In the genomic region with DNA sequence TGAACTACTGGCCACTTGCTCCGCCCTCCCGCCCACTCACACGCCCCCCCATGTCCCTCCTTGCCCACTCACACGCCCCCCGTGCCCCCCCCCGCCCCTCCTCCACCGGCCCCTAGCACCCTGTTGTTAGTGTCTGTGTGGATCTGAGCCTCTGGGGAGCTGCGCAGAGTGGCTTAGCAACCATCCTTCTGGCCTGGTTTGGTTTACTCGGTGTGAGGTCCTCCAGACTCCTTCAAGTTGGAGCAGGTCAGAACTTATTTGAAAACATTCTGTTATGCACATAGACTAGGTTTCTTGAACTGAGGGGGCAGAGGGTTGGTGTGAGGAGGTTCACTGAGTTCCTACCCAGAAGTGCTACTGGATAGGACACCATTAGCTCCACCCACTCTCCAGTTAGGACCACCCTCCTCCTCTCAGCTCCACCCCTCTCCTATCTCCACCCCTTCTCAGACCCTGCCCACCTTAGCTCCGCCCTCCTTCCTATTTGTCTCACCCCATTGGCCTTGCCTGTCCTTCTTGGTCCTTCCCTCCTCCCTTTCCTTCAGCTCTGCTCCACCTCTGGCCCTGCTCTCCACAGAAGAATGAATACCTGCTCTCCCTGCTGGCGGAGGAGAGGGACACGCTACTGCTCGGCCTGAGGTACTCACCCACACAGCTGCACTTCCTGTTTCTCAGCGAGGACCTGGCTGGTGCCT, we compare ENCODE assay signal across 9 mouse cellular contexts. TPM values are rescaled to one million over a fixed set of nuclear protein-coding genes. Genes with fewer than 3 reads are reported as not detected.
DNase-seq lines count a peak whose midpoint lies in the region; ATAC-seq lines count a peak whose summit lies in the region.
"Had no signal": no experiment of that assay in that cellular context is flagged by ENCODE, and none has a peak within 500 bp of the region (broad histone marks: within the 10 kb centered on the region; RNA-seq: fewer than 3 reads in every experiment).

No protein-coding gene starts in this region.

- no peaks in the 10 kb centered on the region for H3K9me3 ChIP-seq in intestine, embryonic 16.5 days (ENCODE audit: control insufficient read depth, low read length)
- no peaks in the 10 kb centered on the region for H3K9me3 ChIP-seq in neural tube, embryonic 15.5 days (replicated peaks)

- H3K27ac ChIP-seq in intestine, embryonic 16.5 days (ENCODE audit: low read length) = no peak overlapping the region
- no peak overlapping the region for H3K27ac ChIP-seq in neural tube, embryonic 15.5 days (replicated peaks)

- DNase-seq in adrenal gland, postnatal 10 days = peak; percentile 32
- peak; percentile 63 for DNase-seq in fat pad, adult 2 months (ENCODE audit: extremely low read depth, low read depth, low spot score)
- peak; percentile 76 to 81 for DNase-seq in lung, adult 18-20 months
- DNase-seq in yolk sac, embryonic 10.5 days (ENCODE audit: low spot score) = peak; percentile 62
- DNase-seq in left cerebral cortex, postnatal 10 days (ENCODE audit: extremely low spot score in 1 of 2, low spot score in 2 of 2) = no peak

- 26% methylated on average over 14 of the region's 14 CpGs for WGBS in intestine, embryonic 16.5 days
- 34% methylated on average over 14 of the region's 14 CpGs for WGBS in neural tube, embryonic 15.5 days

- peak overlapping the region; percentile 52 for H3K9ac ChIP-seq in intestine, embryonic 16.5 days (ENCODE audit: low read depth, low read length)
- H3K9ac ChIP-seq in neural tube, embryonic 15.5 days (replicated peaks) = no peak overlapping the region

- peak overlapping the region; percentile 35 for H3K4me3 ChIP-seq in intestine, embryonic 16.5 days (ENCODE audit: low read length)
- peak overlapping the region; percentile 22 for H3K4me3 ChIP-seq in neural tube, embryonic 15.5 days (replicated peaks)

- peak overlapping the region; percentile 51 for H3K4me2 ChIP-seq in intestine, embryonic 16.5 days (ENCODE audit: low read depth, low read length)
- H3K4me2 ChIP-seq in neural tube, embryonic 15.5 days = peak overlapping the region; percentile 46

- 0 out of 2 replicates have a peak, but pooled peaks cover 2% of the 10 kb centered on the region for H3K4me1 ChIP-seq in intestine, embryonic 16.5 days (ENCODE audit: control insufficient read depth, insufficient read depth, low read length)
- no peaks in the 10 kb centered on the region for H3K4me1 ChIP-seq in neural tube, embryonic 15.5 days

- H3K36me3 ChIP-seq in intestine, embryonic 16.5 days (ENCODE audit: control insufficient read depth, insufficient read depth, low read length) = no peaks in the 10 kb centered on the region
- no peaks in the 10 kb centered on the region for H3K36me3 ChIP-seq in neural tube, embryonic 15.5 days

- intact Hi-C loops in left cerebral cortex, postnatal 10 days (cut with DNase I) = no loop called here

- H3K27me3 ChIP-seq in intestine, embryonic 16.5 days (replicated peaks; ENCODE audit: control insufficient read depth, insufficient read depth, low read length) = no peaks in the 10 kb centered on the region
- no peaks in the 10 kb centered on the region for H3K27me3 ChIP-seq in neural tube, embryonic 15.5 days (replicated peaks)

- ATAC-seq in CD4-positive, CD25-positive, alpha-beta regulatory T cell, adult 4 months = peak; percentile 91
- peak; percentile 97 for ATAC-seq in intestine, embryonic 16.5 days
- peak; percentile 85 for ATAC-seq in neural tube, embryonic 15.5 days (ENCODE audit: low FRiP score)

RNA-seq across cellular contexts. Expression of gene Gm3285, which starts 2.4 kb away (rescaled TPM):
- not detected for polyA plus RNA-seq in CD4-positive, CD25-positive, alpha-beta regulatory T cell, adult 4 months (2017; shearing (Covaris generic))
- total RNA-seq in adrenal gland, postnatal 10 days (2021) = not detected
- polyA plus RNA-seq in intestine, embryonic 16.5 days (2015; fragmentation: Nextera tagmentation; extraction: Ambion mirVana) = not detected in 2 replicates
- not detected in 2 replicates for polyA plus RNA-seq in neural tube, embryonic 15.5 days (2015; fragmentation: Nextera tagmentation; extraction: Ambion mirVana)
- total RNA-seq in left cerebral cortex, postnatal 10 days (2021) = not detected
- polyA plus RNA-seq: heart, postnatal 0 days had no signal

RNA-seq across cellular contexts. Expression of gene Gm10318, which starts 11.6 kb away (rescaled TPM):
- polyA plus RNA-seq in CD4-positive, CD25-positive, alpha-beta regulatory T cell, adult 4 months (2017; shearing (Covaris generic)) = not detected
- total RNA-seq in adrenal gland, postnatal 10 days (2021) = not detected
- not detected in 2 replicates for polyA plus RNA-seq in intestine, embryonic 16.5 days (2015; fragmentation: Nextera tagmentation; extraction: Ambion mirVana)
- polyA plus RNA-seq in neural tube, embryonic 15.5 days (2015; fragmentation: Nextera tagmentation; extraction: Ambion mirVana) = 0.20 TPM in 1 of 2 replicates, not detected in the other
- total RNA-seq in left cerebral cortex, postnatal 10 days (2021) = not detected
- polyA plus RNA-seq: heart, postnatal 0 days had no signal

RNA-seq across cellular contexts. Expression of gene Gm36176, which starts 17.6 kb away (rescaled TPM):
- not detected for polyA plus RNA-seq in CD4-positive, CD25-positive, alpha-beta regulatory T cell, adult 4 months (2017; shearing (Covaris generic))
- total RNA-seq in adrenal gland, postnatal 10 days (2021) = not detected
- not detected in 2 replicates for polyA plus RNA-seq in intestine, embryonic 16.5 days (2015; fragmentation: Nextera tagmentation; extraction: Ambion mirVana)
- polyA plus RNA-seq in neural tube, embryonic 15.5 days (2015; fragmentation: Nextera tagmentation; extraction: Ambion mirVana) = not detected in 2 replicates
- not detected for total RNA-seq in left cerebral cortex, postnatal 10 days (2021)
- polyA plus RNA-seq: heart, postnatal 0 days had no signal

RNA-seq across cellular contexts. Expression of gene Krtap10-10, which starts 28.5 kb away (rescaled TPM):
- not detected for polyA plus RNA-seq in CD4-positive, CD25-positive, alpha-beta regulatory T cell, adult 4 months (2017; shearing (Covaris generic))
- not detected for total RNA-seq in adrenal gland, postnatal 10 days (2021)
- polyA plus RNA-seq in intestine, embryonic 16.5 days (2015; fragmentation: Nextera tagmentation; extraction: Ambion mirVana) = not detected in 2 replicates
- polyA plus RNA-seq in neural tube, embryonic 15.5 days (2015; fragmentation: Nextera tagmentation; extraction: Ambion mirVana) = not detected in 2 replicates
- not detected for total RNA-seq in left cerebral cortex, postnatal 10 days (2021)
- polyA plus RNA-seq: heart, postnatal 0 days had no signal

RNA-seq across cellular contexts. Expression of gene Krtap10-4, which starts 37.3 kb away (rescaled TPM):
- polyA plus RNA-seq in CD4-positive, CD25-positive, alpha-beta regulatory T cell, adult 4 months (2017; shearing (Covaris generic)) = not detected
- not detected for total RNA-seq in adrenal gland, postnatal 10 days (2021)
- polyA plus RNA-seq in intestine, embryonic 16.5 days (2015; fragmentation: Nextera tagmentation; extraction: Ambion mirVana) = not detected in 2 replicates
- not detected in 2 replicates for polyA plus RNA-seq in neural tube, embryonic 15.5 days (2015; fragmentation: Nextera tagmentation; extraction: Ambion mirVana)
- total RNA-seq in left cerebral cortex, postnatal 10 days (2021) = not detected
- polyA plus RNA-seq: heart, postnatal 0 days had no signal

Comparison
In these comparisons a context has a peak if more than half of its experiments do, and no peak if none do; other contexts are left out.
1. DNase-seq: peak in adrenal gland, postnatal 10 days (single experiment), fat pad, adult 2 months (single experiment), lung, adult 18-20 months (2 of 2) and yolk sac, embryonic 10.5 days (single experiment); none in left cerebral cortex, postnatal 10 days (0 of 2).
2. Peak in every context shown above with its lines, with median percentiles within 50 percentile points of each other: ATAC-seq.